Mouse (Mus musculus) olfactory bulb, adult 2 months (tissue): Measurements from ENCODE around the gene Ttc13. TPM values are rescaled to one million over a fixed set of nuclear protein-coding genes. Genes with fewer than 3 reads are reported as not detected.

Experiments
- H3K27ac ChIP-seq: fragments of 200-500 bp; 2 replicates; pipeline ENCODE4 v1.5.1; 2012; ENCODE audit warnings: low read depth, low read length; ENCODE audit not compliant: insufficient read depth
- H3K4me1 ChIP-seq: fragments of 200-500 bp; 2 replicates; pipeline ENCODE4 v1.6.1; 2012; ENCODE audit warnings: low read length; ENCODE audit not compliant: control insufficient read depth, insufficient read depth
- H3K4me3 ChIP-seq: fragments of 200-500 bp; 2 replicates; pipeline ENCODE4 v1.5.1; 2012; ENCODE audit warnings: mild to moderate bottlenecking, low read depth, low read length, moderate library complexity; ENCODE audit not compliant: insufficient read depth
- CTCF ChIP-seq: fragments of 200-500 bp; IDR thresholded peaks from 2 replicates; pipeline ENCODE4 v1.5.1; 2012; ENCODE audit warnings: low read depth, mild to moderate bottlenecking, low read length, moderate library complexity; ENCODE audit not compliant: insufficient read depth
- POLR2A ChIP-seq: fragments of 200-500 bp; IDR thresholded peaks from 2 replicates; pipeline ENCODE4 v1.6.1; 2012; ENCODE audit warnings: mild to moderate bottlenecking, low read depth, low read length, moderate library complexity; ENCODE audit not compliant: insufficient read depth
- WGBS: fragments of 180-500 bp; shearing (Covaris S2); methylation state at CpG from one replicate; pipeline ENCODE4 v1.1.7; 2018; 5-methylcytosine and 5-hydroxymethylcytosine counted together
- polyA plus RNA-seq: library from polyadenylated mRNA; stranded (reverse); fragments of >200 nt; gene quantifications from 2 replicates; pipeline ENCODE4 v1.2.4, GENCODE M21; 2012; ENCODE audit warnings: low replicate concordance; ENCODE audit not compliant: missing spikeins, insufficient read depth, insufficient read length

Ttc13 gene
- not detected in 2 replicates for polyA plus RNA-seq

- H3K27ac ChIP-seq: no peak within 1 kb of the TSS
- TF ChIP-seq POLR2A (peak; percentile 84), CTCF (peak; percentile 42; the same call in 1 of the 2 replicates)
- under 1% methylated on average over 59 of the region's 59 CpGs for WGBS
- peaks cover 12% of the 10 kb centered on the region; the same call in 1 of the 2 replicates for H3K4me1 ChIP-seq
- H3K4me3 ChIP-seq: peak within 1 kb of the TSS; percentile 86
Measured at GRCm38 (mm10) chr8:124721862-124722515, at the start of gene Ttc13, which contains the start of gene Arv1. Ttc13 (minus strand) TSS chr8:124721983. Arv1 (plus strand) TSS chr8:124722139.

- Histone ChIP-seq H3K4me3 (no peak overlapping the region), H3K4me1 (no peaks in the 10 kb centered on the region), H3K27ac (no peak overlapping the region)
- TF ChIP-seq CTCF: no peak
- TF ChIP-seq POLR2A: no peak
- 72% methylated on average over 7 of the region's 7 CpGs for WGBS
Measured at GRCm38 (mm10) chr8:124763061-124763460, 41.3 kb upstream of the Ttc13 start.

GRCm38 (mm10) chr8:124758544-124758943 is 36.8 kb upstream of the Ttc13 start:
- Histone ChIP-seq H3K27ac (no peak overlapping the region), H3K4me3 (no peak overlapping the region), H3K4me1 (peaks cover 6% of the 10 kb centered on the region)
- TF ChIP-seq CTCF (no peak), POLR2A (no peak)
- WGBS: 38% methylated on average over 3 of the region's 3 CpGs

DNA sequence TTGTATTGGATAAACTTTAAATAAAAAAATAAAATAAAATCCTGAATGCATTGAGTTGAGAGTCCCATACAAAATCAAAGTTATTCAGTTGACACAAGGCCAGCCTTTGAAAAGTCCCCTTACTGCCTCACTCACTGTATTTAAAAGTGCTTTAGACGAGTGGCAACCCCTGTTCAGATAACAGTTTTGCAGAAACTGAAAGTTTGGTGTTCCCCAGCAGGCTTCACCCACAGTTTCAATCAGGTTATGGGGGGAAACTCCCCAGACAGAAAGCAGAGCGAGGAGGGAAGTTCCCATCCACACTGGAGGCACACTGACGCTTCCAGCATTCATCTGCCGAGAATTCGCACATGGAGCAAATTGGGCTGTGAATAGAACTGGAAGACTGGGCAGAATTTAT is 34.8 kb upstream of the Ttc13 start:
- Histone ChIP-seq H3K27ac (no peak overlapping the region), H3K4me1 (peaks cover 11% of the 10 kb centered on the region), H3K4me3 (no peak overlapping the region)
- no peak for TF ChIP-seq POLR2A
- TF ChIP-seq CTCF: no peak
- 65% methylated on average over 5 of the region's 5 CpGs for WGBS

- TF ChIP-seq POLR2A (no peak), CTCF (no peak)
- H3K4me1 ChIP-seq: peaks cover 15% of the 10 kb centered on the region
- WGBS: 82% methylated on average over 2 of the region's 2 CpGs
- H3K4me3 ChIP-seq: no peak overlapping the region
- H3K27ac ChIP-seq: no peak overlapping the region
Measured at GRCm38 (mm10) chr8:124756153-124756552, 34.4 kb upstream of the Ttc13 start.

- whole genome bisulfite sequencing: 91% methylated on average over 8 of the region's 8 CpGs
- H3K4me1 ChIP-seq: peaks cover 17% of the 10 kb centered on the region
- no peak overlapping the region for H3K4me3 ChIP-seq
- TF ChIP-seq POLR2A (no peak), CTCF (no peak)
- no peak overlapping the region for H3K27ac ChIP-seq
Measured at GRCm38 (mm10) chr8:124755481-124755880, 33.7 kb upstream of the Ttc13 start.

GRCm38 (mm10) chr8:124754792-124755190 is 33.0 kb upstream of the Ttc13 start:
- Histone ChIP-seq H3K4me1 (peaks cover 17% of the 10 kb centered on the region), H3K27ac (no peak overlapping the region), H3K4me3 (no peak overlapping the region)
- TF ChIP-seq POLR2A: no peak
- 53% methylated on average over 4 of the region's 4 CpGs for WGBS

DNA sequence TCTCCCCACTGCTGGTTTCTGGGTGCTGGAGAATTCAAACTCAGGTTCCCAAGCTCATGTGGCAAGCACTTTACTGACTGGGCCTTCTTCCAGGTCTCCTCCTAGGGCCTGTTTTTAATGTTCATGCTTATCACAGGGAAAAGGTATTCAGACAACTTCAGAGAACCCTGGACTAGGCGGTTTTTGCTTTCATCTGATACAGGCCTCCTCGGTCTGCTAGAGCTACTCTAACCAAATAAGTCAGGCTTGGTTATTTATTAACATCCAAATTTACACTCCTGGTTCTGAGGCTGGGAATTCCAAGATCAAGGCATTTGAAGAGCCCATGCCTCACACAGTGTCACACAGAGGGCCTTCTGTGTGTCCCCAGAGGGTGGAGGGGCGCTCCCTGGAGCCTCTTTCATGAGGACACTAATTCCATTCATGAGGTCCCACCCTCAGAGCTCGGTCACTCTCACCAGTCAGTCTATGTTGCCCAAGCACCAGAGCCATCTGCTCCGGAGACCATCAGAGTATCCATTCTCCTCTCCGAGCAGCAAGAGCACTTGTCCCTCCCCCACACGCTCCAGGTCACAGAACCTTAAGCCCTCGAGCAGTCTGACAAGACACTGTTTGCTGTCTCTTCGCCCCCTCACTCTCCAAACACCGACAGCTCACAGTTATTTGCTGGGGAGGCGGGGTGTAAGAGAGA is 32.5 kb upstream of the Ttc13 start:
- H3K4me1 ChIP-seq: peaks cover 17% of the 10 kb centered on the region
- 37% methylated on average over 11 of the region's 11 CpGs for WGBS
- TF ChIP-seq POLR2A (no peak), CTCF (no peak)

GRCm38 (mm10) chr8:124752325-124752862 is 30.6 kb upstream of the Ttc13 start:
- TF ChIP-seq POLR2A (no peak), CTCF (no peak)
- Histone ChIP-seq H3K4me1 (peaks cover 17% of the 10 kb centered on the region), H3K27ac (no peak overlapping the region), H3K4me3 (no peak overlapping the region)
- 45% methylated on average over 21 of the region's 21 CpGs for WGBS

More for the DNA sequence above, 32.5 kb upstream of the Ttc13 start:
- Histone ChIP-seq H3K4me3 (no peak overlapping the region), H3K27ac (no peak overlapping the region)
